Mouse (Mus musculus) brain, embryonic 14.5 days (tissue): Measurements from ENCODE around the gene Pparg.

Source experiments
- CTCF ChIP-seq: fragments of 200-500 bp; IDR thresholded peaks from 2 replicates; pipeline ENCODE4 v1.5.1; 2012; ENCODE audit warnings: inconsistent platforms, mild to moderate bottlenecking, moderate library complexity, borderline replicate concordance; ENCODE audit not compliant: insufficient read depth, insufficient read length; ENCODE audit errors: extremely low read depth
- POLR2A ChIP-seq: fragments of 200-500 bp; IDR thresholded peaks from 2 replicates; pipeline ENCODE4 v1.6.1; 2012; ENCODE audit warnings: mild to moderate bottlenecking, inconsistent platforms, borderline replicate concordance; ENCODE audit not compliant: poor library complexity, insufficient read depth, insufficient read length, severe bottlenecking; ENCODE audit errors: extremely low read depth

- no peak for TF ChIP-seq POLR2A
- no peak for TF ChIP-seq CTCF
Measured at GRCm38 (mm10) chr6:115506425-115506824, 145.7 kb downstream of the Pparg start.
